Mouse (Mus musculus): ENCODE measurements around the gene Tkt. TPM values are rescaled to one million over a fixed set of nuclear protein-coding genes. Genes with fewer than 3 reads are reported as not detected.

Tkt gene
- polyA plus RNA-seq, 1 experiment from 2014 or later: 152 TPM

- DNase-seq: no peak
- Histone ChIP-seq H3K4me1 (ENCODE audit: insufficient read depth) (peaks cover 14% of the 10 kb centered on the region; the same call in 1 of the 2 replicates), H3K4me2 (no peak overlapping the region), H3K9ac (no peak overlapping the region), H3K36me3 (ENCODE audit: insufficient read depth) (peaks cover 25% of the 10 kb centered on the region), H3K27me3 (ENCODE audit: insufficient read depth, low read length) (no peaks in the 10 kb centered on the region), H3K4me3 (ENCODE audit: low read depth, low read length) (no peak overlapping the region), H3K9me3 (ENCODE audit: low read depth, low read length) (no peaks in the 10 kb centered on the region), H3K27ac (ENCODE audit: low read depth) (no peak overlapping the region)
- no peak for ATAC-seq (ENCODE audit: insufficient read depth)
- 73% methylated on average over 4 of the region's 4 CpGs for WGBS
- TF ChIP-seq CTCF (IDR thresholded peaks at IDR 0.05; ENCODE audit: low read depth): no peak
These were observed 5.0 kb downstream of the Tkt start for GRCm38 (mm10) chr14:30553185-30553584.

- H3K9me3 ChIP-seq (ENCODE audit: low read depth, low read length): no peaks in the 10 kb centered on the region
- ATAC-seq (ENCODE audit: insufficient read depth) (no peak), DNase-seq (no peak)
- TF ChIP-seq CTCF (IDR thresholded peaks at IDR 0.05; ENCODE audit: low read depth): no peak
- H3K4me1 ChIP-seq (ENCODE audit: insufficient read depth): peaks cover 1% of the 10 kb centered on the region; the same call in 1 of the 2 replicates
- H3K4me2 ChIP-seq: no peak overlapping the region
- WGBS: 82% methylated on average over 2 of the region's 2 CpGs
- no peaks in the 10 kb centered on the region for H3K27me3 ChIP-seq (ENCODE audit: insufficient read depth, low read length)
- H3K9ac ChIP-seq: no peak overlapping the region
- no peak overlapping the region for H3K4me3 ChIP-seq (ENCODE audit: low read depth, low read length)
- H3K27ac ChIP-seq (ENCODE audit: low read depth): no peak overlapping the region
- H3K36me3 ChIP-seq (ENCODE audit: insufficient read depth): peaks cover 58% of the 10 kb centered on the region
These were observed 8.5 kb downstream of the Tkt start for GRCm38 (mm10) chr14:30556651-30557050.

- H3K27ac ChIP-seq (ENCODE audit: low read depth): 0 out of 2 replicates have a peak overlapping the region, but pooled peaks have one; percentile 42
- H3K27me3 ChIP-seq (ENCODE audit: insufficient read depth, low read length): no peaks in the 10 kb centered on the region
- no peak overlapping the region for H3K4me3 ChIP-seq (ENCODE audit: low read depth, low read length)
- H3K9ac ChIP-seq: no peak overlapping the region
- WGBS: 74% methylated on average over 9 of the region's 9 CpGs
- peaks cover 64% of the 10 kb centered on the region for H3K36me3 ChIP-seq (ENCODE audit: insufficient read depth)
- DNase-seq: no peak
- no peak for ATAC-seq (ENCODE audit: insufficient read depth)
- TF ChIP-seq CTCF (IDR thresholded peaks at IDR 0.05; ENCODE audit: low read depth): no peak
- no peaks in the 10 kb centered on the region for H3K9me3 ChIP-seq (ENCODE audit: low read depth, low read length)
- H3K4me2 ChIP-seq: no peak overlapping the region
- no peaks in the 10 kb centered on the region for H3K4me1 ChIP-seq (ENCODE audit: insufficient read depth)
These were observed 9.6 kb downstream of the Tkt start for GRCm38 (mm10) chr14:30557730-30558129.

- H3K27ac ChIP-seq (ENCODE audit: low read depth): no peak overlapping the region
- no peak for TF ChIP-seq CTCF (IDR thresholded peaks at IDR 0.05; ENCODE audit: low read depth)
- 89% methylated on average over 17 of the region's 17 CpGs for WGBS
- no peak overlapping the region for H3K9ac ChIP-seq
- H3K4me1 ChIP-seq (ENCODE audit: insufficient read depth): no peaks in the 10 kb centered on the region
- no peak overlapping the region for H3K4me3 ChIP-seq (ENCODE audit: low read depth, low read length)
- no peaks in the 10 kb centered on the region for H3K27me3 ChIP-seq (ENCODE audit: insufficient read depth, low read length)
- H3K9me3 ChIP-seq (ENCODE audit: low read depth, low read length): no peaks in the 10 kb centered on the region
- no peak overlapping the region for H3K4me2 ChIP-seq
- DNase-seq (no peak), ATAC-seq (ENCODE audit: insufficient read depth) (no peak)
- peaks cover 68% of the 10 kb centered on the region for H3K36me3 ChIP-seq (ENCODE audit: insufficient read depth)
These were observed 11.2 kb downstream of the Tkt start for GRCm38 (mm10) chr14:30559321-30559850.

- Histone ChIP-seq H3K4me1 (ENCODE audit: insufficient read depth) (no peaks in the 10 kb centered on the region), H3K4me3 (ENCODE audit: low read depth, low read length) (no peak overlapping the region), H3K4me2 (no peak overlapping the region), H3K27me3 (ENCODE audit: insufficient read depth, low read length) (no peaks in the 10 kb centered on the region), H3K9ac (no peak overlapping the region), H3K27ac (ENCODE audit: low read depth) (no peak overlapping the region), H3K9me3 (ENCODE audit: low read depth, low read length) (no peaks in the 10 kb centered on the region), H3K36me3 (ENCODE audit: insufficient read depth) (peaks cover 77% of the 10 kb centered on the region)
- ATAC-seq (ENCODE audit: insufficient read depth): no peak
- no peak for TF ChIP-seq CTCF (IDR thresholded peaks at IDR 0.05; ENCODE audit: low read depth)
- WGBS: 91% methylated on average over 13 of the region's 13 CpGs
- DNase-seq: no peak
These were observed 12.7 kb downstream of the Tkt start for GRCm38 (mm10) chr14:30560803-30561389.

- no peak for ATAC-seq (ENCODE audit: insufficient read depth)
These were observed 13.5 kb downstream of the Tkt start for GRCm38 (mm10) chr14:30561470-30562187.

GRCm38 (mm10) chr14:30562343-30562742, 14.2 kb downstream of the Tkt start:
- Histone ChIP-seq H3K27ac (ENCODE audit: low read depth) (no peak overlapping the region), H3K4me2 (no peak overlapping the region), H3K9ac (no peak overlapping the region), H3K4me1 (ENCODE audit: insufficient read depth) (no peaks in the 10 kb centered on the region), H3K9me3 (ENCODE audit: low read depth, low read length) (no peaks in the 10 kb centered on the region), H3K4me3 (ENCODE audit: low read depth, low read length) (no peak overlapping the region), H3K36me3 (ENCODE audit: insufficient read depth) (peaks cover 84% of the 10 kb centered on the region), H3K27me3 (ENCODE audit: insufficient read depth, low read length) (no peaks in the 10 kb centered on the region)
- ATAC-seq (ENCODE audit: insufficient read depth): no peak
- no peak for DNase-seq
- no peak for TF ChIP-seq CTCF (IDR thresholded peaks at IDR 0.05; ENCODE audit: low read depth)

More at GRCm38 (mm10) chr14:30561470-30562187, 13.5 kb downstream of the Tkt start:
- no peaks in the 10 kb centered on the region for H3K4me1 ChIP-seq (ENCODE audit: insufficient read depth)
- H3K27me3 ChIP-seq (ENCODE audit: insufficient read depth, low read length): no peaks in the 10 kb centered on the region
- DNase-seq: peak; percentile 47
- H3K27ac ChIP-seq (ENCODE audit: low read depth): 0 out of 2 replicates have a peak overlapping the region, but pooled peaks have one; percentile 25
- no peaks in the 10 kb centered on the region for H3K9me3 ChIP-seq (ENCODE audit: low read depth, low read length)
- H3K4me2 ChIP-seq: no peak overlapping the region
- H3K4me3 ChIP-seq (ENCODE audit: low read depth, low read length): no peak overlapping the region
- H3K36me3 ChIP-seq (ENCODE audit: insufficient read depth): peaks cover 77% of the 10 kb centered on the region
- WGBS: 79% methylated on average over 14 of the region's 14 CpGs
- no peak overlapping the region for H3K9ac ChIP-seq
- no peak for TF ChIP-seq CTCF (IDR thresholded peaks at IDR 0.05; ENCODE audit: low read depth)

Measured in lung, embryonic 14.5 days (tissue).